Mouse (Mus musculus) liver, adult 2 months (tissue): ENCODE data around the gene Ahr.
A peak's percentile ranks its signal among the peaks of the same experiment; 100 is the strongest.

ENCODE experiments used
- CTCF ChIP-seq: fragments of 200-500 bp; IDR thresholded peaks from 2 replicates; pipeline ENCODE4 v1.5.1; 2011; ENCODE audit warnings: low read depth, low read length, control low read depth
- POLR2A ChIP-seq: fragments of 200-500 bp; IDR thresholded peaks from 2 replicates; pipeline ENCODE4 v1.6.1; 2011; ENCODE audit warnings: low read length, control low read depth; ENCODE audit not compliant: insufficient read depth; ENCODE audit errors: extremely low read depth

DNA sequence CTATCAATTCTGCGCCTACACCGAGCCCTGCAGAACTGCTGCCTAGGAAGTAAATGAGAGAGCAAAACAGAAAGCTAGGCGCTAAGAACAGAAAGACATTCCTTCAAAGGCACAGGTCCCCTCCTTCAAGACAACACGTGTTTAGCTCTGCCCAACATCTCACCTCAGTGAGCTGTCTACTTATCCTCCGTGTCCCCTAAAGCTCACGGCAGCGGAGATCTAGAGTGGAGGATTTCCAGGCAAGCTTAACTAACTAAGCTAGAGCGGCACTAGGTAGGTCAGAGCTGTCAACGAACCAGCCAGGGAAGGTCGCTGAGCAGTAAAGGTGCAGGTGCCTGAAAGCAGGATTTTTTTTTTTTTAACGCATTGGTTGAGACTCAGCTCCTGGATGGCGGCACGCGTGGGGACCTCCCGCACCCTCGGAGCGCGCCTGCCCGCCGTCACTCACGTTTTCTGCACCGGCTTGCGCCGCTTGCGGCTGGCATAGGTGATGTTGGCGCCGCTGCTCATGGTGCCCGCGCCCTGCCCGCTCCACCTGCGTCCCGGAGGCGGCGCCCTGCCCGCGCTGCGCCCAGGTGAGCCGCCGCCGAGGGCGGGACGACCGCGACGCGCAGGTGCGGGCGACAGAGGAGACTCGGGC, 604 bp downstream of the Ahr start:
- 0 out of 2 replicates have a peak, but pooled peaks have one; percentile 8 for TF ChIP-seq CTCF
- no peak for TF ChIP-seq POLR2A
